Mouse (Mus musculus): Measurements from ENCODE around the gene Fbxw2. TPM values are rescaled to one million over a fixed set of nuclear protein-coding genes. Genes with fewer than 3 reads are reported as not detected.

The Fbxw2 gene
- 49.8 and 54.7 TPM in 2 replicates for polyA plus RNA-seq (2012; rRNA removed)

GRCm38 (mm10) chr2:34825827-34826459, at the start of gene Fbxw2:
Gene Fbxw2 (minus strand): TSS chr2:34826311.

DNA sequence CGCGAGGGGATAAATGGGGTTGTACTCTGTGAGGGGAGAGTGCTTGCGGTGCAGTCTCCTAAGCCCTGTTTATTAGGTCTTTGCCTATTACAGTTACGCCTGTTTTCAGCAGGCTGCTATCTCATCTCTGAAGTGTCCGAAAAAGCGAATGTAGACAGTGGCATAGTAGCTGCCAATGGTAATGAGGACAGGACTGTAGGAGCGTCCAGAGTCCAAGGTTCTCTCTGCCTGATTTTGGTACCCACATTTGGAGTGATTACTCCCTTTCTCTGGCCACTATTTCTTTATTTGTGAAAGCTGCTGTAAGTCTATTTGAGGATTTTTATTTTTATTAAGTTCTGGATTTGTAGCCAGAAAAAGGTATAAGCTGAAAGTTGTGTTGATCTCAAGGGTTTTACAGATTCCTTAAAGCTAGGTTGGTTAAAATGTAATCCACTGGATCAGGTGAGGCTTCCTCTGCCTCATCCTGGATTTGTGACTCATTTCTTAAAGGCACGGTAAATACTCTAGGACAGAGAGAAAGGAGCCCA, 48.8 kb upstream of the Fbxw2 start, which contains the start of gene Psmd5:
Gene Psmd5, minus strand, starts transcription at position 153 of the 530 bp plus-strand sequence.

GRCm38 (mm10) chr2:34874271-34874670, 48.2 kb upstream of the Fbxw2 start, which contains the start of gene Cutal:
Gene Cutal (plus strand): TSS chr2:34874396.

GRCm38 (mm10) chr2:34832766-34833457, 6.8 kb upstream of the Fbxw2 start, which contains the start of gene Gm34653:
Gene Gm34653 (plus strand): TSS chr2:34833007.

DNA sequence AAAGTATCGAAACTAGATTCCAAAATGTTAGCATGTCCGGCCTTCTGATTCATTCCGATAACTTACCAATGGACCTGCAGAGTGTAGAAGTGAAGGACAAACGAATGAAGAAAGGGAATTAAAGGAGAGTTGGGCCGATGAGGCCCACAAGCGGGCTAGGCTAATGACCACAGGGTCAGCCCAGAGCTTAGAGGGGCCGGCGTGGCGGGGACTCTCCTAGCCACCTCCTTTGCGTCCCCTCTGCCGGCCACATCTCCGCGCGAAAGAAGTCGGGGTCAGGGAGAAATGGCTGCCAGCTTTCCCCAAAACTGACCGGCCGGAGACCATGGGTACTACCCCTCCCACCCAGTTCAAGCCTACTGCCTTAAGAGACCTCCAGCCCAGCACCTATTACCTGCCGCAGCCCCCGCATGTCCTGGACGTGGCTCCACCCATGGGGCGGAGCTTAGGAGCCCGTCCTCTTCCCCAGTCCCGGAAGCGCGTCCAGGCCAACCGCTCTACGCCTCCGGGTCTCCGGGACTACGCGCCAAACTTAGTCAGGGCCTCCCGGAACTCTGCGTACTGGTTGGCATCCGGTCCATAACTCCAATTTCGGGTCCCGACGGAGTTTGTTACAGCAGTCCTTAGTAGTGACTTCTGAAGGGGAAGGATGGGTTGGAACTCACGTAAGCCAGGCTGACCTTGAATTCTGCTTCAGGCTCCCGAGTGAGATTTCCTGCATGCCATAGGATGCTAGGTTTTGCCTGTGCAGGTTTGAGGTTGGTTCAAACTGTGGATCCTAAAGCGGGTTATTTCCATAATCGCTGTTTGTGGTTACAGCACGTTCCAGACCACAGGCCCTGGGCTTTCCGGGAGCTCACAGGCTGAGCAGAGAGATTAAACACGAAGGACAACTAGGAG, 26.5 kb downstream of the Fbxw2 start, which contains the start of gene Rabepk:
Gene Rabepk, minus strand, starts transcription at position 556 of the 900 bp plus-strand sequence.

DNA sequence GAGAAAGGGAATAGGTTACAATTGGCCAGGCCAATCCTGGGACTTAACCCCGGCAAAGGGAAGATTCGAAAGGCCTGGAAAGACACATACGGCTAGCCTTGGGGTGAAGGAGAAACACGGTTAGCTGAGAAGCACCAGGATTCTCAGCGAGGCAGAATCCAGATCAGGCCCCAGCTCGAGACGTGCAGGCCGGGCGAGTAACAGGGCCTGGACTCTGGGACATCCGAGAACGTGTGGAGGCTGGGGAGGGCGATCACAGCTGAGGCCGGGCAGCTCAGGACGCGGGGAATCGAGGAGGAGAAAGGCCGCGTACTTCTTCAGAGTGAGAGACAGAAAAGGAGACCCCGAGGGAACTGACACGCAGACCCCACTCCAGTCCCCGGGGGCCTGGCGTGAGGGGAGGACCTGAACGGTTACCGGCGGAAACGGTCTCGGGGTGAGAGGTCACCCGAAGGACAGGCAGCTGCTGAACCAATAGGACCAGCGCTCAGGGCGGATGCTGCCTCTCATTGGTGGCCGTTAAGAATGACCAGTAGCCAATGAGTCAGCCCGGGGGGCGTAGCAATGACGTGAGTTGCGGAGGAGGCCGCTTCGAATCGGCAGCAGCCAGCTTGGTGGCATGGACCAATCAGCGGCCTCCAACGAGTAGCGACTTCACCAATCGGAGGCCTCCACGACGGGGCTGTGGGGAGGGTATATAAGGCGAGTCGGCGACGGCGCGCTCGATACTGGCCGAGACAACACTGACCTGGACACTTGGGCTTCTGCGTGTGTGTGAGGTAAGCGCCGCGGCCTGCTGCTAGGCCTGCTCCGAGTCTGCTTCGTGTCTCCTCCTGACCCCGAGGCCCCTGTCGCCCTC, 54.5 kb downstream of the Fbxw2 start, which contains the start of gene Hspa5:
Gene Hspa5, plus strand, starts transcription at position 603 of the 859 bp plus-strand sequence.

DNA sequence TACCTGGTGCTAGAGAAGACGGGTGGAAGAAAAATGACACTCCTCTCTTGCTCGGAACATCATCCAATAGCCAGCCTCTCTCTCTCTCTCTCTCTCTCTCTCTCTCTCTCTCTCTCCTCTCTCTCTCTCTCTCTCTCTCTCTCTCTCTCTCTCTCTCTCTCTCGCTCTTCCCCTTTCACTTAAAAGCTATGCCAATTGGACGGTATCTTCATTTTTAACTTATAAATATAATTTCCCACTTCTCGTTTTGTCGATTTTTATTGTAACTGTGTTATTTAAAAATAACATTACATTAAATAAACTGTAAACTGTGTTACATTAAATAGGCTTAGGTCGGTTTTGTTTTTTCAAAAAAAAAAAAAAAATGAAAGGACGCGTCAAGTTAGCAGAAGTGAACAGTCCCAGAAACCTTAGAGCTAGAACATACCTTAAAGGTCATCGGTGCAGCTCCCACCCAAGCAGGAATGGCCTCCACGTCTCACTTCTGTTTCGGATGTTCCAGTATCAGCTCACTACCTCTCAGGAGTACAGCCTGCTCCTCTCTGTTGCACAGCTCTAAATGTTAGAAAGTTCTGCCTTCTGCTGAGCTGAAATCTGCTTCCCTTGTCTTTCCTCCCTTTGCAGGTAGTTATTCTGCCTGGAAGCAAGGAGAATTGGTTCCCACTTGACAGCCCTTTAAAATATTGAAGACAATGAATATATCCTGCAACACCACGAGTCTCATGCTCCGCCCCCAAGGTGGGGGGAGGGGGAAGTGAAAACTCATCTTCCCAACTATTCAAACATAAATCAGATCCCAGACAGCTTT, 71.4 kb downstream of the Fbxw2 start, which contains the start of gene Gapvd1:
Gene Gapvd1, minus strand, starts transcription at position 682 of the 808 bp plus-strand sequence.

Other genes starting within 250 kb of the Fbxw2 start
- 39.7 and 45.8 TPM in 2 replicates for gene Gapvd1, start 71.1 kb downstream of the Fbxw2 start, polyA plus RNA-seq (2012; rRNA removed)
- 667 and 1,111 TPM in 2 replicates for gene Hspa5, start 54.3 kb downstream of the Fbxw2 start, polyA plus RNA-seq (2012; rRNA removed)
- 20.6 and 28.4 TPM in 2 replicates for gene Rabepk, start 26.4 kb downstream of the Fbxw2 start, polyA plus RNA-seq (2012; rRNA removed)
- gene Gm34653, start 6.7 kb upstream of the Fbxw2 start, polyA plus RNA-seq (2012; rRNA removed) = 0.05 TPM in 2 replicates
- 0.14 and 0.22 TPM in 2 replicates for gene Cutal, start 48.1 kb upstream of the Fbxw2 start, polyA plus RNA-seq (2012; rRNA removed)
- gene Psmd5, start 48.7 kb upstream of the Fbxw2 start, polyA plus RNA-seq (2012; rRNA removed) = 26.8 and 68.7 TPM in 2 replicates
- gene Phf19, start 87.7 kb upstream of the Fbxw2 start, polyA plus RNA-seq (2012; rRNA removed) = 3.1 and 3.4 TPM in 2 replicates
- gene Traf1, start 135.5 kb upstream of the Fbxw2 start, polyA plus RNA-seq (2012; rRNA removed) = 0.60 and 0.83 TPM in 2 replicates
- 0.84 and 1.7 TPM in 2 replicates for gene Hc, start 235.1 kb upstream of the Fbxw2 start, polyA plus RNA-seq (2012; rRNA removed)

Data from central nervous system, embryonic 11.5 days (tissue).